Mouse (Mus musculus) T-helper 1 cell (primary cell): ENCODE data around the gene Elane.

ENCODE experiments used
- in situ Hi-C: fragments of 300-600 bp; cut with MboI, MseI; formaldehyde crosslinking; loops from one replicate; pipeline ENCODE4 v1.15.1; 2025; ENCODE audit warnings: high pct_unique_total_duplicates

The Elane gene

GRCm38 (mm10) chr10:79914948-79915596 is 29.0 kb downstream of the Elane start:
- in situ Hi-C loops: loop anchor here (10.0 kb wide), 1 partner anchor 1340 kb away; the partner anchor contains the start of gene Ilvbl

- in situ Hi-C loops: loop anchor here (10.0 kb wide), 1 partner anchor 1341 kb away; the partner anchor contains the start of gene Ilvbl
Observed at GRCm38 (mm10) chr10:79916081-79916480, 30.0 kb downstream of the Elane start.

- in situ Hi-C loops: loop anchor here (10.0 kb wide), 1 partner anchor 1342 kb away; the partner anchor contains the start of gene Ilvbl
Observed at GRCm38 (mm10) chr10:79916808-79917531, 30.9 kb downstream of the Elane start, which contains the start of gene Kiss1r. TSS of gene Kiss1r (plus strand) at chr10:79916971.

- in situ Hi-C loops: loop anchor here (10.0 kb wide), 1 partner anchor 1343 kb away; the partner anchor contains the start of gene Ilvbl
Observed at GRCm38 (mm10) chr10:79917532-79918100, 31.6 kb downstream of the Elane start.

GRCm38 (mm10) chr10:79918231-79919078 is 32.4 kb downstream of the Elane start:
- in situ Hi-C loops: loop anchor here (10.0 kb wide), 1 partner anchor 1344 kb away; the partner anchor contains the start of gene Ilvbl

- in situ Hi-C loops: loop anchor here (10.0 kb wide), 1 partner anchor 1345 kb away; the partner anchor contains the start of gene Ilvbl
Observed at GRCm38 (mm10) chr10:79919251-79919849, 33.3 kb downstream of the Elane start.

GRCm38 (mm10) chr10:79920056-79920890 is 34.2 kb downstream of the Elane start:
- in situ Hi-C loops: no loop called here

GRCm38 (mm10) chr10:79920958-79921535 is 35.0 kb downstream of the Elane start, which contains the start of gene R3hdm4:
TSS of gene R3hdm4 (minus strand) at chr10:79921208.
- in situ Hi-C loops: no loop called here

- in situ Hi-C loops: no loop called here
Observed at GRCm38 (mm10) chr10:79921572-79921971, 35.5 kb downstream of the Elane start.

GRCm38 (mm10) chr10:79924998-79925784 is 39.1 kb downstream of the Elane start:
- in situ Hi-C loops: loop anchor here (5.0 kb wide), 1 partner anchor 92 kb away; the partner anchor contains the start of gene Arhgap45

- in situ Hi-C loops: loop anchor here (5.0 kb wide), 1 partner anchor 91 kb away; the partner anchor contains the start of gene Arhgap45
Observed at GRCm38 (mm10) chr10:79925785-79926490, 39.9 kb downstream of the Elane start.

- in situ Hi-C loops: loop anchor here (5.0 kb wide), 1 partner anchor 91 kb away; the partner anchor contains the start of gene Arhgap45
Observed at GRCm38 (mm10) chr10:79926491-79927323, 40.7 kb downstream of the Elane start, which contains the start of gene Arid3a. TSS of gene Arid3a (plus strand) at chr10:79927043.

- in situ Hi-C loops: loop anchor here (5.0 kb wide), 1 partner anchor 90 kb away; the partner anchor contains the start of gene Arhgap45
Observed at GRCm38 (mm10) chr10:79927324-79928029, 41.4 kb downstream of the Elane start.

- in situ Hi-C loops: loop anchor here (5.0 kb wide), 1 partner anchor 89 kb away; the partner anchor contains the start of gene Arhgap45
Observed at GRCm38 (mm10) chr10:79928030-79928694, 42.1 kb downstream of the Elane start.
